Mouse (Mus musculus): Measurements from ENCODE around the gene Ncapd2. TPM values are rescaled to one million over a fixed set of nuclear protein-coding genes. Genes with fewer than 3 reads are reported as not detected.

Ncapd2 gene
- total RNA-seq, 2 experiments from 2014 or later = 24.3 to 28.5 TPM

- no peak overlapping the region for H3K4me3 ChIP-seq
- peak overlapping the region; percentile 90; the same call in 1 of the 2 replicates for H3K27ac ChIP-seq
- no peak for TF ChIP-seq CTCF (conservative IDR thresholded peaks at IDR 0.05)
- DNase-seq (ENCODE audit: low spot score in 2 of 2) = no peak
These were observed 39.1 kb upstream of the Ncapd2 start for GRCm38 (mm10) chr6:125230571-125230970.

DNA sequence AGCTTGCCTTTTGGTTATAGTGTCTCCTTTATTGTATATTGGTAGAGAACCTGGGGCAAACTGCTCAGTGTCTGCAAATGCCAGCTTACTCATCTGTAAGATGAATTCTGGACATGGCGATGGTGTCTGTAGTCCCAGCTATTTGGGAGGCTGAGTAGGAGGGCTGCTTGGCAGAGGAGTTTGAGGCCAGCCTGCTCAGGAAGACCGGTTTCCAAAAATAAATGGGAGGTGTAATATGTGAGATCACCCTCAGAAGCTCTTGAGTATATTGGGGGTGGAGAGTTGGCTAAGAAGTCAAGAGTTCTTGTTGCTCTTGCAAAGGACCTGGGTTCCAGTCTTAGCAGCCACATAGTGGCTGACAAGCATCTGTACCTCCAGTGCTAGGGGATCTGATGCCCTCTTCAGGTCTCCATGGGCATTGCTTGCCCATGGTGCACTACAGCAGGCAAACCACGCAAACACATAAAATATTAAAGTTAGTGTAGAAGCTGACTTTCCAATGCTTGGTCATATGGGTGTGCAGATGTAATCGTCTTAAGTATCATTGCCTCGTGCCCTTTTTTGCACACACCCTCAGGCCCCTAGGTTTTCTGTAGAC is 34.1 kb upstream of the Ncapd2 start:
- TF ChIP-seq CTCF (conservative IDR thresholded peaks at IDR 0.05) = peak; percentile 77
- Histone ChIP-seq H3K27ac (no peak overlapping the region), H3K4me3 (no peak overlapping the region)
- DNase-seq (ENCODE audit: low spot score in 2 of 2) = no peak

GRCm38 (mm10) chr6:125222577-125222976 is 31.1 kb upstream of the Ncapd2 start:
- no peak overlapping the region for H3K4me3 ChIP-seq
- TF ChIP-seq CTCF (conservative IDR thresholded peaks at IDR 0.05) = no peak
- DNase-seq (ENCODE audit: low spot score in 2 of 2) = no peak
- no peak overlapping the region for H3K27ac ChIP-seq

GRCm38 (mm10) chr6:125222146-125222545 is 30.6 kb upstream of the Ncapd2 start:
- TF ChIP-seq CTCF (conservative IDR thresholded peaks at IDR 0.05) = no peak
- no peak overlapping the region for H3K27ac ChIP-seq
- no peak for DNase-seq (ENCODE audit: low spot score in 2 of 2)

DNA sequence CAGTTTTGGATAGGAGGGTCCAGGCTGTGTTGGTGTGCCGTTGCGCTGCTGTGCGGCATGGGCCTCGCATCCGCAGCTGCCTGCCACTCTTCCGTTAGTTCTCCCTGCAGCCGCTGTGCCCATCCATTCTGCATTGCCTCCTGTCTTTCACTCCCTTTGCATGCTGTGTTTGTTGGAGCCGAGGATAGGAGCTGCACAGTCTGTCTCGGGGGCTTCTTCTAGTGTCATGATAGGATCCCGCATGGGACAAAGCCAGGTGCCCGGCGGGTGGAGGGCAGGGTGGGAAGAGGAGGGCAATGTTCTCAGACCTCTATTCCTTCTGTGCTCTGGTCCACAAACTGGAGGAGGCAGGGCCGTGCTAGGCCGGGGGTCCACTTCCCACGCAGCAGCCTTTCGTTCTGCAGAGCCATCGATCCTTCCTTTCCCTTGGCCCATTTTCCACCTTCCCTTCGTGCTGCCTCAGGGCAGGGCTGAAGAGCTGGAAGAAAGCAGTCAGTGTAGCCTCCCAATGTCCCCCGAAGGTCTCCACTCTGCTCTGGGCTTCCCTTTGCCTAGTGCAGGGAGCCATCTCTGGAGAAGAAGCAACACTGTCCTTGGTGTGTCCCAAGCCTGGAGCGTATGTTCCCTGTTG is 29.7 kb upstream of the Ncapd2 start:
- no peak for TF ChIP-seq CTCF (conservative IDR thresholded peaks at IDR 0.05)
- Histone ChIP-seq H3K4me3 (no peak overlapping the region), H3K27ac (no peak overlapping the region)
- no peak for DNase-seq (ENCODE audit: low spot score in 2 of 2)

More at GRCm38 (mm10) chr6:125222146-125222545, 30.6 kb upstream of the Ncapd2 start:
- no peak overlapping the region for H3K4me3 ChIP-seq

- peak; percentile 94 for TF ChIP-seq CTCF (conservative IDR thresholded peaks at IDR 0.05)
- no peak overlapping the region for H3K4me3 ChIP-seq
- no peak overlapping the region for H3K27ac ChIP-seq
- peak; percentile 52 to 68 for DNase-seq (ENCODE audit: low spot score in 2 of 2)
These were observed 27.5 kb upstream of the Ncapd2 start for GRCm38 (mm10) chr6:125218963-125219362.

DNA sequence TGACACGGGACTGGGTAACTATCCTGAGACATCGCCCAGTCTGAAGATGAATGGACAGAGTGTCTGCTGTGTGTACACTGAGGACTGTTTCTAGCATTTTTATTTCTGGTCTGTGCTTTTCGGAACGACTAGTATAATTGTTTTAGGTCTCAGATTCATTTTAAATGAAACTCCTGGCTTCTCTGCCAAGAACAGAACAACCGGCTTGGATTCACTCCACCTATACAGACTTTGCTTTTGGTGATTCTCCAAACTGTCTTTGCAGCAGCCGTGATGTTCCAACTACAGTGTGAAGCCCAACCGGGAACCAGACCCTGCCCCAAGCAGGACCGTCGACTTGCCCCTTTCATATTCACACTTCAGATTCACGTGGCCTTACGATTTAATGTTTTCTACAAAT is 26.4 kb upstream of the Ncapd2 start:
- H3K27ac ChIP-seq = peak overlapping the region; percentile 59; the same call in 1 of the 2 replicates
- DNase-seq (ENCODE audit: low spot score in 2 of 2) = no peak
- no peak for TF ChIP-seq CTCF (conservative IDR thresholded peaks at IDR 0.05)
- H3K4me3 ChIP-seq = peak overlapping the region; percentile 24

GRCm38 (mm10) chr6:125216898-125217297 is 25.4 kb upstream of the Ncapd2 start:
- TF ChIP-seq CTCF (conservative IDR thresholded peaks at IDR 0.05) = no peak
- H3K4me3 ChIP-seq = peak overlapping the region; percentile 78; the same call in 1 of the 2 replicates
- H3K27ac ChIP-seq = peak overlapping the region; percentile 4; the same call in 1 of the 2 replicates
- no peak for DNase-seq (ENCODE audit: low spot score in 2 of 2)

- H3K27ac ChIP-seq = peak within 1 kb of the TSS; percentile 96
- DNase-seq (ENCODE audit: low spot score in 2 of 2) = peak; percentile 90 to 95
- H3K4me3 ChIP-seq = peak within 1 kb of the TSS; percentile 78
- TF ChIP-seq CTCF (conservative IDR thresholded peaks at IDR 0.05) = peak; percentile 13
These were observed 23.9 kb upstream of the Ncapd2 start, which contains the start of gene Vamp1 for GRCm38 (mm10) chr6:125215148-125215954. Gene Vamp1 (plus strand): TSS chr6:125215551.

DNA sequence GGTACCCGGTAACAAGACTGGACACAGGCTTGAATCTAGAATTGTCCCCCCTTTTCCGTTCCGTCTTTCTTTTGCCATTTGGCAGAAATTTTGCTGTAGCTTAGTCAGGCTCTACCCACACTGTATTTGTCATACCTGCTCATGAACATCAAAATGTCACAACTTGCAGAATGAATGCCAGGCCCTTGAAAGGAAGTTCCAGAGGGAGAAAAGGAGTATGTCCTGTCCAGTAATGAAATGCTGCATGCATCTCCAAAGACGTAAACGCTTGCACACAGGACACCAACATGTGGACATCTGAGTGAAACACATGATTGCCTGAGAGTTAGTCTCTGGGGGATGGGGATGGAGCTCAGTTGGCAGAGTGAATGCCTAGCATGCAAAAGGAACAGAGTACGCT is 22.2 kb upstream of the Ncapd2 start:
- no peak overlapping the region for H3K4me3 ChIP-seq
- DNase-seq (ENCODE audit: low spot score in 2 of 2) = no peak
- H3K27ac ChIP-seq = peak overlapping the region; percentile 20; the same call in 1 of the 2 replicates
- TF ChIP-seq CTCF (conservative IDR thresholded peaks at IDR 0.05) = no peak

DNA sequence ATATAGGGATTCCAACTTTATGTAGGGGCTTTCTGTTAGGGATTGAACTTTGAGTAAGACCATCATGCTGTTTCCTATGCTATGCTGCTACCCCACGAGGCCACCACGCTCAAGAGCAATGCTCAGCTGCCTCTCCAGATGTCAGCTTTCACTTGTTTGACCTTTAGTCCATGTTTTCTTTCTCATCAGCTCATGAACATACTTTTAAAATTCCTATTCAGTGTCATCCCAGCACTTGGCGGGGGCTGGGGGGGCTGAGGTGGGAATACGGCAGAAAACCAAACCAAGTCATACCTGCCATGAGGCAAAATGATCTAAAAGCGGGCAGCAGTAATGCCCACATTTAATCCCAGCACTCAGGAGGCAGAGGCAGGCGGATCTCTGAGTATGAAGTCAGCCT is 21.6 kb upstream of the Ncapd2 start:
- no peak for TF ChIP-seq CTCF (conservative IDR thresholded peaks at IDR 0.05)
- Histone ChIP-seq H3K4me3 (no peak overlapping the region), H3K27ac (peak overlapping the region; percentile 20; the same call in 1 of the 2 replicates)
- DNase-seq (ENCODE audit: low spot score in 2 of 2) = no peak

DNA sequence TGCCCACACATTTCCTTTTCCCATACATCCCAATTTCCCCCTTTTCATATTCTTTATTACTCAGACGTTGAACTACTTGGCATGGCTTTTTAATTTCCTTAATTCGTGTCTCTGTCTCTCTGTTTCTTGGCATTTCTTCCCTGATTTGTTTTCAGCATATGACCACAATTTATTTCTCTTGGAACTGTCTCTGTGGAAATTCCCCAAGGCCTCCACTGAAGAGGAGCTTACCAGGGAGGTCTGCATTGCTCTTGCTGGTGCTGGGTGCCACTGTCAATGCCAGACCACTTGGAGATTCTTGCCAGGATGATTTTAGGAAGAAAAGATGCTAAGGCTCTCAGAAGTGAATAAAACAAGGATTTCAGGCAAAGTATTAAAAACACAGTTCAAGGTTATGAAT is 21.1 kb upstream of the Ncapd2 start:
- no peak for DNase-seq (ENCODE audit: low spot score in 2 of 2)
- Histone ChIP-seq H3K27ac (peak overlapping the region; percentile 20; the same call in 1 of the 2 replicates), H3K4me3 (no peak overlapping the region)
- no peak for TF ChIP-seq CTCF (conservative IDR thresholded peaks at IDR 0.05)

DNA sequence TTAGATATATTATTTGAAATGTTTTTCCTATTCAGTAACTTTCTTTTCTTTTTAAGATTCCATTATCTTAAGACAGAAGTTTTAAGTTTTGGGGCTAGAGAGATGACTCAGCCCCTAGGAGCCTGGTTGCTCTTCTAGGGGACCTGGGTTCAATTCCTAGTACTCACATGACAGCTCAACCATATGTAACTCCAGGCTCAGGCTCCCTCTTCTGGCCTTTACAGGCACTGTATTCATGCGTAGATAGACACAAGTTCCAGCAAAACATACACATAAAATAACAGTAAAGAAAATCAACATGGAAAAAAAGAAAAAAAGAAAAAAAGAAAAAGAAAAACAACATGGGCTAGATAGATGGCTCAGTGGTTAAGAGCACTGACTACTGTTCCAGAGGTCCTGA is 18.9 kb upstream of the Ncapd2 start:
- Histone ChIP-seq H3K4me3 (no peak overlapping the region), H3K27ac (no peak overlapping the region)
- no peak for DNase-seq (ENCODE audit: low spot score in 2 of 2)
- TF ChIP-seq CTCF (conservative IDR thresholded peaks at IDR 0.05) = peak; percentile 20; the same call in 1 of the 2 replicates
